Mouse (Mus musculus): ENCODE measurements around the gene Tnfsf4. TPM values are rescaled to one million over a fixed set of nuclear protein-coding genes. Genes with fewer than 3 reads are reported as not detected.

Tnfsf4 gene
- polyA plus RNA-seq (2016; fragmentation: Nextera tagmentation; extraction: Ambion mirVana) = 0.10 TPM in 1 of 2 replicates, not detected in the other

DNA sequence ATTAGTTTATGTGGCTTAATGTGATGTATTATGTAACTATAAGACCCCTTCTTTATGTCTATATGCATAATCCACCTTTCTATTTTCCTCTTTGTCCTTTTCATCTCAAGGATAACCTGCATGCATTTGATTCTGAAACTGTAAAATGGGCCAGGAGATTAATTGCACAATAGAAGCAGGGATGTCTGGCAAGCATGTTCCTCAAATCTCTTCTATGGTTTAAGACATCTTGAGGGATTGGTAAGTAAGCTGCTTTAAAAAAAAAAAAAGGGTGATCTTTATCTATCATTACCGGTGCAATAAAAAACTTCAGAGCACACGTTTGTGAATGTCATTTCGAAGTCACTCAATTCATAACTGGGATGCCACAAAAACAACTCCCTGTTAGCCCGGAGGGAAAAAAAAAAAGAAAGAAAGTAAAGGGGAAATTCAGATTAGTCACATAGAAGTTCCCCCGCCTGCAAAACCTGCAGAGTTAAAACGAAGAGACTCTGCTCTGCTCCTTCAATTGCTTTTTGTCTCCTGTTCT lies at the start of gene Tnfsf4:
Gene Tnfsf4, plus strand, starts transcription at position 479 of the 529 bp plus-strand sequence.
- ATAC-seq (ENCODE audit: insufficient number of reproducible peaks, low FRiP score) = no peak
- WGBS = 59% methylated on average over 6 of the region's 6 CpGs
- Histone ChIP-seq H3K9ac (no peak within 1 kb of the TSS), H3K27ac (ENCODE audit: poor library complexity, severe bottlenecking) (no peak within 1 kb of the TSS), H3K9me3 (replicated peaks) (no peaks in the 10 kb centered on the region), H3K27me3 (replicated peaks) (no peaks in the 10 kb centered on the region), H3K4me2 (no peak within 1 kb of the TSS), H3K4me3 (no peak within 1 kb of the TSS), H3K36me3 (no peaks in the 10 kb centered on the region), H3K4me1 (replicated peaks) (peaks cover 7% of the 10 kb centered on the region; the same call in 1 of the 2 replicates)

GRCm38 (mm10) chr1:161350981-161351380 lies 44.2 kb upstream of the Tnfsf4 start:
- no peaks in the 10 kb centered on the region for H3K36me3 ChIP-seq
- no peak overlapping the region for H3K27ac ChIP-seq (ENCODE audit: poor library complexity, severe bottlenecking)
- no peak overlapping the region for H3K4me2 ChIP-seq
- no peaks in the 10 kb centered on the region for H3K4me1 ChIP-seq (replicated peaks)
- no peaks in the 10 kb centered on the region for H3K27me3 ChIP-seq (replicated peaks)
- no peak for ATAC-seq (ENCODE audit: insufficient number of reproducible peaks, low FRiP score)
- 58% methylated on average over 1 of the region's 1 CpGs for WGBS
- no peaks in the 10 kb centered on the region for H3K9me3 ChIP-seq (replicated peaks)
- no peak overlapping the region for H3K4me3 ChIP-seq
- H3K9ac ChIP-seq = no peak overlapping the region

GRCm38 (mm10) chr1:161365006-161365405 lies 30.2 kb upstream of the Tnfsf4 start:
- 66% methylated on average over 4 of the region's 4 CpGs for WGBS
- Histone ChIP-seq H3K4me2 (no peak overlapping the region), H3K9me3 (replicated peaks) (peaks cover 3% of the 10 kb centered on the region; the same call in 1 of the 2 replicates), H3K4me3 (no peak overlapping the region), H3K27me3 (replicated peaks) (no peaks in the 10 kb centered on the region), H3K4me1 (replicated peaks) (no peaks in the 10 kb centered on the region), H3K9ac (no peak overlapping the region), H3K27ac (ENCODE audit: poor library complexity, severe bottlenecking) (no peak overlapping the region), H3K36me3 (no peaks in the 10 kb centered on the region)
- ATAC-seq (ENCODE audit: insufficient number of reproducible peaks, low FRiP score) = no peak

DNA sequence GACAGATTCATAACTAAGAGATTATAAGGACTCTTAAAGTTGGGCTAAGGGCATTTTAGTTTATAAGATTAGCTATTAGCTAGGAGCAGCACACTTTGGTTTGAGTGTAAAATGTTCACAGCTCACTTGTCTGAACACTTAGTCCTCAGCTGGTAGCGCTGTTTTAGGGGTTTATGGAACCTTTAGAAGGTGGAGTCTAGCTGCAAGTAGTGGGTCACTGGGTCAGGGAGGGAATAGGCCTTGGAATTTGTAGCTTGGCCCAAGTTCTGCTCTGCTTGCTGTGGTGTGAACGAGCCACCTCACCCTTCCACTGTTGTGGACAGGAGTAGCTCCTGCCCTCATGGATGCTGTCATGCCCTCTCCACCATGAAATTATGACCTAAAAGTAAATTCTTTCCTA lies 23.3 kb upstream of the Tnfsf4 start:
- Histone ChIP-seq H3K27me3 (replicated peaks) (no peaks in the 10 kb centered on the region), H3K4me2 (no peak overlapping the region), H3K9ac (no peak overlapping the region), H3K36me3 (no peaks in the 10 kb centered on the region), H3K27ac (ENCODE audit: poor library complexity, severe bottlenecking) (no peak overlapping the region), H3K4me1 (replicated peaks) (no peaks in the 10 kb centered on the region), H3K4me3 (no peak overlapping the region), H3K9me3 (replicated peaks) (peaks cover 3% of the 10 kb centered on the region; the same call in 1 of the 2 replicates)
- 70% methylated on average over 2 of the region's 2 CpGs for WGBS
- no peak for ATAC-seq (ENCODE audit: insufficient number of reproducible peaks, low FRiP score)

DNA sequence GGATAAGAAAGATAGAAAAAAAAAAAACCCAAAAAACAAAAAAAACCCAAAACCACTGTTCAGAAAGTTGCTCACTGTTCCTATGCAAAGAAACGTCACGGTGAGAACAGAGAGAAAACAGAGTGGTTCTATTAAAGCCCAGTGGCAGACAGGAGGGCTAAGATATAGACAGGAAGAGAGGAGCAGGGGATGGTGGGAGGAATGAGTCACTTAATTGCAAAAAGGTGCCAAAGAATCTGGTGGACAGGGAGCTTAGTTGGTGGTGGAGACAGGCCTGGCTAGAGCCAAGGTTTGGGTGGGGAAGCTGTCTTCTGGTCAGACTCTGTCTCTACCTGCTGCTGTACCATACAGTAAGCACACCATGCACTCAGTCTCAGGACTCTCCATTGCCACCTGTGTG lies 19.3 kb upstream of the Tnfsf4 start:
- Histone ChIP-seq H3K27me3 (replicated peaks) (no peaks in the 10 kb centered on the region), H3K4me3 (no peak overlapping the region), H3K4me1 (replicated peaks) (no peaks in the 10 kb centered on the region), H3K9ac (no peak overlapping the region), H3K9me3 (replicated peaks) (no peaks in the 10 kb centered on the region), H3K36me3 (no peaks in the 10 kb centered on the region), H3K4me2 (no peak overlapping the region), H3K27ac (ENCODE audit: poor library complexity, severe bottlenecking) (no peak overlapping the region)
- no peak for ATAC-seq (ENCODE audit: insufficient number of reproducible peaks, low FRiP score)
- 63% methylated on average over 2 of the region's 2 CpGs for WGBS

- H3K27me3 ChIP-seq (replicated peaks) = no peaks in the 10 kb centered on the region
- H3K4me3 ChIP-seq = no peak overlapping the region
- no peaks in the 10 kb centered on the region for H3K4me1 ChIP-seq (replicated peaks)
- ATAC-seq (ENCODE audit: insufficient number of reproducible peaks, low FRiP score) = no peak
- H3K36me3 ChIP-seq = no peaks in the 10 kb centered on the region
- no peak overlapping the region for H3K9ac ChIP-seq
- H3K4me2 ChIP-seq = no peak overlapping the region
- WGBS = 70% methylated on average over 3 of the region's 3 CpGs
- H3K9me3 ChIP-seq (replicated peaks) = no peaks in the 10 kb centered on the region
- H3K27ac ChIP-seq (ENCODE audit: poor library complexity, severe bottlenecking) = no peak overlapping the region
These were observed 16.6 kb upstream of the Tnfsf4 start for GRCm38 (mm10) chr1:161378571-161378970.

DNA sequence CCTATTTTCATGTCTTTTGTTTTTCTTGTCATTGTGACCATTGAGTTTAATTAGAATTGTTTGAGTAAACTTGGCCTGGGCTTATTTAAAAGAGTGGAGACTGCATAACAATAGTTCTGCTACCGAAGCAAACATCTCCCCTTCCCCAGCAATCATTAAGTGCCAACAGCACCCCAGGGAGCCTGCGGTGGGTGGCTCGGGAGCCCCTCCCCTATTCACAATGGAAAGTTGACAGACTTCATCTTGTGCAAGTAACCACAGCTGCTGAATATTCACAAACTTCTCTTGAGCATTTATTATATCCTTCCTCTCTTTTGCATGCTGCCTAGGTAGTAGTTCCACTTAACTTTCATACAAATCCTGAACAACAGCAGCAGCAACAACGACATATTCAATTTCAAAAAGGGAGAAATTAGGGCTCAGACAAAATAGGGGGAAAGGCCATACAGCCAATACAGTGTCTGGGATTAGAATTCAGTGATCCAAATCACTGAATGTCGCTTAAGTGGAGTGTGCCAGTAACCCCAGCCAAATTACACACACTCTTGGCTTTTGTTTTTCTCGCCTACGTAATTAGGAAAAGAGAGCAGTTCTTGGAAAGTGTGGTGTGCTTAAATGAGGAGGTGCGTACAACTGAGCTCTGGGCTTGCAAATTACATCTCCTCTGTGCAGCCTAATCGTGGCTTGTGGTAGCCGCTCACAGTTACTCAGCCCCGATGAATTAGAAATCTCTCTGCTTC lies 15.4 kb upstream of the Tnfsf4 start:
- WGBS = 31% methylated on average over 11 of the region's 11 CpGs
- Histone ChIP-seq H3K4me3 (no peak overlapping the region), H3K9me3 (replicated peaks) (no peaks in the 10 kb centered on the region), H3K27ac (ENCODE audit: poor library complexity, severe bottlenecking) (no peak overlapping the region), H3K4me2 (no peak overlapping the region), H3K27me3 (replicated peaks) (no peaks in the 10 kb centered on the region), H3K4me1 (replicated peaks) (no peaks in the 10 kb centered on the region), H3K9ac (no peak overlapping the region), H3K36me3 (no peaks in the 10 kb centered on the region)
- ATAC-seq (ENCODE audit: insufficient number of reproducible peaks, low FRiP score) = no peak

- Histone ChIP-seq H3K9me3 (replicated peaks) (no peaks in the 10 kb centered on the region), H3K27me3 (replicated peaks) (no peaks in the 10 kb centered on the region), H3K4me1 (replicated peaks) (no peaks in the 10 kb centered on the region), H3K4me3 (no peak overlapping the region), H3K36me3 (no peaks in the 10 kb centered on the region), H3K4me2 (no peak overlapping the region), H3K9ac (no peak overlapping the region), H3K27ac (ENCODE audit: poor library complexity, severe bottlenecking) (no peak overlapping the region)
- no peak for ATAC-seq (ENCODE audit: insufficient number of reproducible peaks, low FRiP score)
- WGBS = 32% methylated on average over 5 of the region's 5 CpGs
These were observed 14.8 kb upstream of the Tnfsf4 start for GRCm38 (mm10) chr1:161380425-161380780.

GRCm38 (mm10) chr1:161390066-161390465 lies 5.1 kb upstream of the Tnfsf4 start:
- ATAC-seq (ENCODE audit: insufficient number of reproducible peaks, low FRiP score) = no peak
- H3K4me2 ChIP-seq = no peak overlapping the region
- H3K9ac ChIP-seq = no peak overlapping the region
- whole genome bisulfite sequencing = 52% methylated on average over 2 of the region's 2 CpGs
- no peak overlapping the region for H3K4me3 ChIP-seq
- H3K4me1 ChIP-seq (replicated peaks) = no peaks in the 10 kb centered on the region
- no peak overlapping the region for H3K27ac ChIP-seq (ENCODE audit: poor library complexity, severe bottlenecking)
- no peaks in the 10 kb centered on the region for H3K27me3 ChIP-seq (replicated peaks)
- no peaks in the 10 kb centered on the region for H3K9me3 ChIP-seq (replicated peaks)
- no peaks in the 10 kb centered on the region for H3K36me3 ChIP-seq

DNA sequence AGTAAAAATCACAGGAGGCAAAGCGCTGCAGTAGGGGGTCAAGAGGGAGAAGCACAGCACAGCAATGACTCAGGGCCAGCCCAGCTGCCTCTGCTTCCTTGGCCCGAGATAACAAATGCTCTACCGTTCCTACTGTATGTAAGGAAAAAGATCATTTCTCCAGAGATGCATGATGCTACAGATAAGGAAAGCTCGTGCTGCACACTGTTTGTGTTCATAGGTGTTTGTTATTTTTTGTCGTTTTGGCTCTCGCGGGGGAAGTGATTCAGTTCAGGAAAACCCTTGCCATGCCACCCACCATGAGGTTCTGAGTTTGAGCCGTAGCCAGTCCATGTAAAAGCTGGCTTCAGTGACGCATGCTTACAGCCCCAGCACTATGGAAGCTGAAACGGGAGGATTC lies 2.3 kb upstream of the Tnfsf4 start:
- no peaks in the 10 kb centered on the region for H3K27me3 ChIP-seq (replicated peaks)
- H3K4me3 ChIP-seq = no peak overlapping the region
- peaks cover 7% of the 10 kb centered on the region; the same call in 1 of the 2 replicates for H3K4me1 ChIP-seq (replicated peaks)
- H3K27ac ChIP-seq (ENCODE audit: poor library complexity, severe bottlenecking) = no peak overlapping the region
- H3K36me3 ChIP-seq = no peaks in the 10 kb centered on the region
- ATAC-seq (ENCODE audit: insufficient number of reproducible peaks, low FRiP score) = no peak
- no peak overlapping the region for H3K9ac ChIP-seq
- 53% methylated on average over 10 of the region's 10 CpGs for WGBS
- no peaks in the 10 kb centered on the region for H3K9me3 ChIP-seq (replicated peaks)
- no peak overlapping the region for H3K4me2 ChIP-seq

GRCm38 (mm10) chr1:161395610-161396009 lies 401 bp downstream of the Tnfsf4 start:
- H3K27ac ChIP-seq (ENCODE audit: poor library complexity, severe bottlenecking) = no peak overlapping the region
- H3K4me3 ChIP-seq = no peak overlapping the region
- no peak overlapping the region for H3K4me2 ChIP-seq
- no peaks in the 10 kb centered on the region for H3K36me3 ChIP-seq
- peaks cover 7% of the 10 kb centered on the region; the same call in 1 of the 2 replicates for H3K4me1 ChIP-seq (replicated peaks)
- WGBS = 57% methylated on average over 5 of the region's 5 CpGs
- ATAC-seq (ENCODE audit: insufficient number of reproducible peaks, low FRiP score) = no peak
- H3K9ac ChIP-seq = no peak overlapping the region
- H3K27me3 ChIP-seq (replicated peaks) = no peaks in the 10 kb centered on the region
- no peaks in the 10 kb centered on the region for H3K9me3 ChIP-seq (replicated peaks)

DNA sequence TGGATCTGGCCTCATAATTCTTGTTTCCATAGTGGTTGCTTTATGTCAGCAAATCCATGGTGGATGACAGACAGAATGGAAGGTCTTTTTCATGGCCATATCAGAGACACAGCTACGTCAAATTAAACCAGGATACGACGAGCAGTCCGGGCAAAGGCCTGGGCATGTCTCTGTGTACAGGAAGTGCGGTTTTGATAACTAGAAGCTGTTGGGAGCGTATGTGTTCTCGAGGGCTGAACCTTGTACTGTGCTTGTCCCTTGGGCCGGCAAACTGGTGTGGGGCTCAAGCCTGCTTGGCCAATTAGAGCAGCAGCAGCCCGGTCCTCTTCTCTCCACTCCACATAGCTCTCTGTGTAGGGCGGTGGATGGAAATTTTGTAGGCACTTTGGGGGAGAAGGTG lies 1.1 kb downstream of the Tnfsf4 start:
- WGBS = 60% methylated on average over 10 of the region's 10 CpGs
- no peak overlapping the region for H3K4me3 ChIP-seq
- no peaks in the 10 kb centered on the region for H3K36me3 ChIP-seq
- H3K9ac ChIP-seq = no peak overlapping the region
- H3K9me3 ChIP-seq (replicated peaks) = no peaks in the 10 kb centered on the region
- H3K27me3 ChIP-seq (replicated peaks) = no peaks in the 10 kb centered on the region
- no peak overlapping the region for H3K4me2 ChIP-seq
- H3K4me1 ChIP-seq (replicated peaks) = peaks cover 7% of the 10 kb centered on the region; the same call in 1 of the 2 replicates
- ATAC-seq (ENCODE audit: insufficient number of reproducible peaks, low FRiP score) = no peak
- H3K27ac ChIP-seq (ENCODE audit: poor library complexity, severe bottlenecking) = no peak overlapping the region
